In genomic region chr6:99277251-99277650, GRCm38 (mm10) we compare ENCODE assay signal across 14 mouse cellular contexts.
"Had no signal": no experiment of that assay in that cellular context is flagged by ENCODE, and none has a peak within 500 bp of the region (broad histone marks: within the 10 kb centered on the region; RNA-seq: fewer than 3 reads in every experiment).

No protein-coding gene starts in this region.

- DNase-seq: cerebellum, adult 8-10 months; cerebellum, adult 9-10 months; cerebellum, adult 9-11 months; cerebellum, postnatal 36 days; embryo, embryonic 11 days; forebrain, postnatal 0 days; gastrocnemius, adult 2 months; gastrocnemius, postnatal 10 days; gastrocnemius, postnatal 14 days; gastrocnemius, postnatal 25 days; gastrocnemius, postnatal 36 days; heart, adult 11 months; heart, adult 18-20 months; heart, adult 2 months had no signal
